Mouse (Mus musculus) megakaryocyte, adult 5-6 weeks (primary cell): ENCODE results near the gene Tifa. TPM values are rescaled to one million over a fixed set of nuclear protein-coding genes. Genes with fewer than 3 reads are reported as not detected.

ENCODE experiments used
- ATAC-seq: 2 replicates; pipeline ENCODE4 v1.8.0; 2016; ENCODE audit warnings: mild to moderate bottlenecking, inconsistent platforms; ENCODE audit not compliant: poor library complexity, severe bottlenecking
- total RNA-seq, 2 experiments: library from RNA; stranded (forward) in 1 of 2; stranded (reverse) in 1 of 2; fragments of 153-499, 151-499 nt in 1 of 2; fragments of 221-1000, 200-1000 nt in 1 of 2; gene quantifications; 2 replicates each; pipeline versions ENCODE4 v1.2.3 to v1.2.4; 2015 to 2017

The Tifa gene
- 111 and 137 TPM in 2 replicates for total RNA-seq (2015)
- total RNA-seq (2017): 111 and 121 TPM in 2 replicates

- ATAC-seq: peak; percentile 63
These were observed at the start of gene Tifa for GRCm38 (mm10) chr3:127789500-127790191. Gene Tifa (plus strand): TSS chr3:127789805.

- peak; percentile 49 for ATAC-seq
These were observed 48.1 kb upstream of the Tifa start for GRCm38 (mm10) chr3:127741473-127741872.

DNA sequence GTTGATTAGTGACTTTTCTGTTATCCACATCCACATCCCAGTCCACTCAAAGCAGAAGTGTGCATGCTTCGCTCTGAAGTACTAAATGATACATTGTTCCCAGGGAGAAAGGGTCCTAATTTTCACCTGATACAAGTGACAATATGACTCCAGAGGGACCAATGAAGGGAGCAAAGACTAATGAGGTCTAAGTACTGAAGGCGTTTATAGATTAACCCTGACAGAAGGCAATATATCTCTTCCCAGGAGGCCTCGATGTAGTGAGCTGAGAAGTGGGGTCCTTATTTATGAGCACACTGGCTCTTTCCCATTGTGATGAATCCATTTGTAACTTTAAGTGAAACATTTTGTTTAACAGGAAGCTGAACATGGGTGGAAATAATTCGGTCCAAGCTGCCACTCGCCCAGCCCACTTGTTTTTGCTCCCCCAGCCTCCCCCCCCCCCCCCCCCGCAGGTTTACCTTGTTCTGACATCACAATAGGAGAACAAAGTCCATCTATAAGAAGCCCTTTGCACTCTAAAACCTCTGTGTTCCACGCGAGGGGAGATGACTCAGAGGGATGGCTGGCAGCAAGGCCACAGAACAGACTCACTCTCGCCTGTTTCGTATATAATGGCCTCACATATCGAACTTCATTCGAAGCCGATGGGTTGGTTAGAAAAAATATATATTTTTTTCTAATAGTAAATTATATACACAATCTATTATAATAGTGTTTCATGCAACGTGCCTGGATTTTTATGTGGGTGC is 45.8 kb upstream of the Tifa start:
- ATAC-seq: no peak

GRCm38 (mm10) chr3:127745504-127745903 is 44.1 kb upstream of the Tifa start:
- no peak for ATAC-seq

DNA sequence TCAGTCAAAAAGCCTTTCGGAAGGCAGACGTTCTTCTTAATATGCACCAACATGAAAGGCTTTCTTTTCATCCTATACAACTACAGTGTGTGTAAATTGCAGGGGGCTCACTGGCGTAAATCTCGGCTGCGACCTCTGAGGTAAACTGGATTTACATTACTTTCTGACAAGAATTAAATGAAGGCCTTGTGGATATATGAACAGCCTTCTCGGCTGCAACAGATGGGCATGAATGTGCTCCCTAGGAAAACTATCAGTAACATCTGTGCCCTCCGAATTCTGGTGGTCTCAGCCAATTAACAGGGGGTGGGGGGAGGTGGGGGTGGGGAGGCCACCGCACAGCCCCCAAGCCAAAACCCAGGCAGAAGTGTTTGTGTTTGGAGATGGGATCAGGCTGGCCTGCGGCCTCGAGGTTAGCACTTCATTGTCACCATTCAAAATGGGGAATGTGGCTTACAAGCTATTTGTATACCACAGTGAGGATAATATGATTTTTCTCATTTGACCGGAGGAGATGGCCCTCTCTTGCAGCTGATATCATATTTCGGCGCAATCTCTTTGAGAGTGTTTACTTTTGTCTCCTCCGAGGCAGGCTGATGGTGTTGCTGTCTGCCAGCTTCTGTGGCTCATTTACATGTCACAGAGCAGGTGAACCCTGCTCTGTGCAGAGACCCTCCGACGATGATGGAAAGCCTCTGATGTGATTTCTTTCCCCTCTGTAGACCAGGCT is 43.5 kb upstream of the Tifa start:
- no peak for ATAC-seq

GRCm38 (mm10) chr3:127748644-127749043 is 41.0 kb upstream of the Tifa start:
- no peak for ATAC-seq

DNA sequence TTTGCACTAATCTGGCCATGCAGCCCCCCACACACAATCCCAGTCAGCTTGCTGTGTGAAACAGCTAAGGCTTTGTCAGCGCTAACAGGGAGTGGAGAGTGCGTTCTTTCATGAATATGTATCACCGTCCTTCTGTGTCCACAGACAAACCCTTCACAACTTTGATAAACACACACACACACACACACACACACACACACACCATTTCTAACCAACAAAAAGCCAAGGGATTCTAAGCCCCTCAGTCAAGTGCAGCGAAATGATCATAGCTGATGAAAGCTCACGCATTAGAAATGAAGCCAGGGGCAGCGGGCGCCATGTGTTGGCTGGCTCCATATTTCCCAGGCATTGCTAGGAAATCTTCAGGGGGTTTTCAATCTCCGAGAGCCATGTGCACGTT is 40.3 kb upstream of the Tifa start:
- ATAC-seq: no peak

- no peak for ATAC-seq
These were observed 39.5 kb upstream of the Tifa start for GRCm38 (mm10) chr3:127749981-127750562.

- no peak for ATAC-seq
These were observed 33.1 kb upstream of the Tifa start for GRCm38 (mm10) chr3:127756458-127756857.

DNA sequence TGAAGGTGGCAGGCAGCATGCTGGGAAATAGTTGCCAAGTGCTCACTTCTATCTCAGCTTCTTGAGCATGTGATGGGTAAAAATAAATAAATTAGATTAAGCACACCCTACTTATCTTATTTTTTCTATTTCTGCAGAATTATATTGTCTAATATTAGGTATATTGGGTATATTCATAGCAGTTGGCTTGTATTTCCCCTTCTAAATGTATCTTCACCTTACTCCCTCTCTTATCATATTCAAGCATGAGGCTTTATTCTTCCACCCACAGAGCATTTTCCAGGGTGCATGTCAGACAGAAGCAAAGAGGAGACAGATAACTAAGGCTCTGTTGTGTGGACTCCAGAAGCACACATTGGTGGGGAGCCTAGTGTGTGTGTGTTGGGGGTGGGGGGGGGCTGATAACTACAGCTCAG is 31.7 kb upstream of the Tifa start:
- ATAC-seq: no peak

DNA sequence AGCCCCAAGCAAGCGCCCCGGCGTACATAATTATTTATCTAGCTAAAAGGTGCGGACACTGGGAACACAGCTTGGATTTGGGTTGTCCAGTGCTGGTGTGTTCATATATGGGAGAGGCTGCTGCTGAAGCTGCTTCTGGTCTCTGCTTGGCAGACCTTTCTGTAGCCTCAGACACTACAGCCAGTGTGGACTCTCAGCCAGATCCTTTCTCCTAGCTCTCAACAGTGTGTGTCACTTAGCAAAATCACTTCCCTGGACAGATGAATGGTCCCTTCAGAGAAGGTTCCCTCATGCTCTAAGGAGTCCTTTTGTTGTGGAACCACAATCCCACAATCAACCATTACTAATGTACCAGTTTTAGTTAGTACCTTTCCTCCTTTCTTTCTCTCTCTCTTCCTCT is 30.8 kb upstream of the Tifa start:
- no peak for ATAC-seq

GRCm38 (mm10) chr3:127759212-127759611 is 30.4 kb upstream of the Tifa start:
- ATAC-seq: 0 out of 2 replicates have a peak, but pooled peaks have one; percentile 33

DNA sequence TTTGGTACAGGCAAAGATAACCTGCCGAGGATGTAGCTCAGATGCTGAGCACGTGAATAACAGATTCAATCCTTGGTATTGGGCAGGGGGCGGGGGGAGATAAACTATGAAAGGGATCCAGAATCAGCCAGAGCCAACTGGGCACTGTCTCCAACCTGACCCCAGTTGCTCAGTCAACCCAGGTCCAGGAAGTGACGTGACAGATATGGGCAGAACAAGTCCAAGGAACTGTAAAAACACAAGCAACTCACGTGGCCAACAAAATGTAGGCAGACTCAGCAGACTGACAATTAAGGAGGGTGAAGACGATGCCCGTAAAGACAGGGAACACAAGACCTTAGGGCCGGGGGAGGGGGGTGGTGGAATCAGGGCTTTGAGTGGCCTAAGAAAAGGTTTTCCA is 27.2 kb upstream of the Tifa start:
- ATAC-seq: peak; percentile 54

DNA sequence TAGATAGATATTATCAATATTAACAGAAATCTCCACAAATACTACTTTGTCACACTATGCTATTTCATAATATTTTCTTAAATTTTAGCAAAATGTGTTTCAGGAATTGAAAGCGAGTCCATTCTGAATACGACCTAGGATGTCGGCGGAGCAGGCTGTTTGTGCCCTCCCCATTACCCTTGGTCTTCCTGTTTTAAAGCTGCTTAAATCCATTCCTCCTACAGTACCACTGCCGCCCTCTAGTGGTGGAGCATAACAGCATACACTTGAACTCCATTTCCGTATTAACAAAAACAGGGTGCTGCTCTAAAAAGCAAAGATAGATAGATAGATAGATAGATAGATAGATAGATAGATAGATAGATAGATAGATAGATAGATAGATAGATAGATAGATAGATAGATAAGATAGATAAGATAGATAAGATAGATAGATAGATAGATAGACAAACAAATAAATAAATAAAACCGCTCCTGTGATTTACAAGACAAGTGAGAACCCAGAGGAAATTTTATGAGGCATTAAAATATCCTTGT is 26.5 kb upstream of the Tifa start:
- peak; percentile 95 for ATAC-seq

- ATAC-seq: no peak
These were observed 25.1 kb upstream of the Tifa start for GRCm38 (mm10) chr3:127764541-127764940.

- ATAC-seq: no peak
These were observed 23.6 kb upstream of the Tifa start for GRCm38 (mm10) chr3:127765971-127766370.

- peak; percentile 98 for ATAC-seq
These were observed 20.5 kb upstream of the Tifa start for GRCm38 (mm10) chr3:127769146-127769545.

DNA sequence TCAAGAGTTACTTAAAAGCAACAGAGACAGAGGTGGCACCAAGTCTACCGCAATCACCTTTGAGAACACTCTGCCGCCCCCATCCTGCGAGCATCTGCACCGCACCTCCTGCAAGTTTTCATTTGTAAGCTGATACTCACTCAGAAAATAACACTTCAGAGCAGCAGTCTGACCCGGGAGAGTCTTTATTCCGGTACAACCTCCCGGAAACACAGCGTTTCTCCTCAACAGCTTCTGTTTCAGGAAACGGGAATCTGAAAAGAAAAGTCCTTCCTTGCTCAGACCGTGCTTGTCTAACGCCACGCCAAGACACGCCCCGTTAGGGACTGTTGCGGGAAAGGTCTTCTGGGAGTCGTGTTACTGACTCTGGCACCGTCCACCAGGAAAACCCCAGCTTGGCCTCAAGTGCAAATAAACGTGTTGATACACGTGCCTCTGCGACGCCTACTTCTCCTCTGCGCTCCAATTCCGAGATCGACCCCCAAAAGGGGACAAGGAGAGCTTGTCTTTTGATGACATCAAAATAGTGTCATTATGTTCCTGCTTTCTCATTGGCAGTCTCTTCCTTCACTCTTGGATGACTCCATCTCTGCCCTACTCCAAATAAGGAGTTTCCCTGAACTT is 9.5 kb upstream of the Tifa start, which contains the start of gene Alpk1:
Alpk1 (minus strand) TSS at position 507 of the 624 bp plus-strand sequence.
- peak; percentile 95 for ATAC-seq

DNA sequence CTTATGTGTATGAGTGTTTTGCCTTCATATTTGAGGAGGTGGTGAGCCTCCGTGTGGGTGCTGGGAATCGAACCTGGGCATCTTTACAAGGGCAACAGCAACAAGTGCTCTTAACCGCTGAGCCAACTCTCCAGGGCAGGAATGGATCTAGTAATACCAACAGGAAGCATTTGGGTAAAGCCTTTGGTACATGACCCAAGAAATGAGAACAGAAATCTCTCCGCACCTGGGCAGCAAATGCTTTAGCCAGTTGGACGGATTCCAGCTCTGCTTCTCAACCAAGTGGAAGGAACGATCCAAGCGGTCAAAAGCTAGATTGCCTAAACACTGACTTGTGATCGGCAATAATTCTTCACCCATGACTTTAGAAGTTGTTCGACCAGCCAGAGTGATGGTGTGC is 8.7 kb upstream of the Tifa start:
- no peak for ATAC-seq

- no peak for ATAC-seq
These were observed 6.7 kb upstream of the Tifa start for GRCm38 (mm10) chr3:127782921-127783320.
